Mouse (Mus musculus) neural tube, embryonic 11.5 days (tissue): ENCODE measurements around the gene B3galnt2. TPM values are rescaled to one million over a fixed set of nuclear protein-coding genes. Genes with fewer than 3 reads are reported as not detected.

Experiments
- ATAC-seq: fragments of 200-750 bp; cut with Nextera tagmentation; 2 replicates; pipeline ENCODE4 v1.8.0; 2017; ENCODE audit warnings: moderate number of reproducible peaks, mild to moderate bottlenecking, moderate TSS enrichment, moderate library complexity; ENCODE audit not compliant: insufficient read depth, low FRiP score, low TSS enrichment
- DNase-seq: peaks from one replicate; pipeline ENCODE4 v3.0.0-alpha.2; 2015; ENCODE audit warnings: low spot score
- H3K27ac ChIP-seq: fragments of 300-500 bp; sonication (generic); 2 replicates; pipeline ENCODE4 v1.5.1; 2014; ENCODE audit warnings: low read depth, mild to moderate bottlenecking, low read length
- H3K27me3 ChIP-seq: fragments of 300-500 bp; sonication (generic); 2 replicates; pipeline ENCODE4 v1.6.1; 2014; ENCODE audit warnings: mild to moderate bottlenecking, low read length, mixed read lengths; ENCODE audit not compliant: control insufficient read depth, insufficient read depth
- H3K36me3 ChIP-seq: fragments of 300-500 bp; sonication (generic); 2 replicates; pipeline ENCODE4 v1.6.1; 2014; ENCODE audit warnings: mild to moderate bottlenecking, low read length, moderate library complexity, mixed read lengths; ENCODE audit not compliant: control insufficient read depth, insufficient read depth
- H3K4me1 ChIP-seq: fragments of 300-500 bp; sonication (generic); 2 replicates; pipeline ENCODE4 v1.6.1; 2014; ENCODE audit warnings: low read length, mixed read lengths; ENCODE audit not compliant: control insufficient read depth, insufficient read depth
- H3K4me2 ChIP-seq: fragments of 300-500 bp; sonication (generic); 2 replicates; pipeline ENCODE4 v1.6.1; 2014; ENCODE audit warnings: low read depth, mild to moderate bottlenecking, moderate library complexity
- H3K4me3 ChIP-seq: fragments of 300-500 bp; sonication (generic); 2 replicates; pipeline ENCODE4 v1.5.1; 2014; ENCODE audit warnings: low read depth, low read length
- H3K9ac ChIP-seq: fragments of 300-500 bp; sonication (generic); 2 replicates; pipeline ENCODE4 v1.6.1; 2014; ENCODE audit warnings: mild to moderate bottlenecking, low read length
- H3K9me3 ChIP-seq: fragments of 300-500 bp; sonication (generic); 2 replicates; pipeline ENCODE4 v1.6.1; 2016; ENCODE audit warnings: low read length; ENCODE audit not compliant: control insufficient read depth
- WGBS: fragments of 180-500 bp; shearing (Covaris S2); extraction: QIAGEN DNeasy Blood & Tissue Kit; methylation state at CpG from one replicate; pipeline ENCODE4 v1.1.7; 2014; 5-methylcytosine and 5-hydroxymethylcytosine counted together
- polyA plus RNA-seq: library from polyadenylated mRNA; unstranded; fragments of >200 nt; fragmentation: Nextera tagmentation; extraction: Ambion mirVana; gene quantifications from 2 replicates; pipeline ENCODE4 v1.2.1, GENCODE M21; 2014

The B3galnt2 gene
- polyA plus RNA-seq, 1 experiment from 2014 or later = 38.1 TPM

- Histone ChIP-seq H3K9ac (no peak overlapping the region), H3K4me2 (no peak overlapping the region), H3K4me3 (no peak overlapping the region), H3K36me3 (peaks cover 4% of the 10 kb centered on the region), H3K9me3 (no peaks in the 10 kb centered on the region), H3K4me1 (no peaks in the 10 kb centered on the region), H3K27me3 (no peaks in the 10 kb centered on the region), H3K27ac (no peak overlapping the region)
- ATAC-seq (no peak), DNase-seq (no peak)
- 82% methylated on average over 3 of the region's 3 CpGs for WGBS
These were observed 38.8 kb downstream of the B3galnt2 start for GRCm38 (mm10) chr13:13993041-13993440.

DNA sequence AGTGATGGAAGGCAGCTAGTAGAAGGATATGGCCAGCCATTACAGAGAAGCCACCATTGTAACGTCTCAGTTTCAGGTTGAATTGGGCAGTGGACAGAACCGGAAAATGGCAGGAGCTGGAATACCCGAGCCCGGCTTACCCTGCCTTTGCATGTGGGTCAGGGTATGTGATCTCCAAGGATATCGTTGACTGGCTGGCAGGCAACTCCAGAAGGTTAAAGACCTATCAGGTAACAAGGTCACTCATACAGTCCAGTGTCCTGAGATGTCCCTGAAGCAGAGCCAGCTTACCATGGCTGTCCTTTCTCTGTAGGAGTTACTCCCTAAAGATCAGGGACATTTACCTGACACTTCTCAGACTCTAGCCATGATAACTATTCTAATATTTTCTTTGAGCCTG lies 40.8 kb downstream of the B3galnt2 start:
- DNase-seq = no peak
- no peak overlapping the region for H3K27ac ChIP-seq
- 94% methylated on average over 5 of the region's 5 CpGs for WGBS
- H3K4me1 ChIP-seq = no peaks in the 10 kb centered on the region
- H3K36me3 ChIP-seq = peaks cover 2% of the 10 kb centered on the region; the same call in 1 of the 2 replicates
- H3K9me3 ChIP-seq = no peaks in the 10 kb centered on the region
- no peak overlapping the region for H3K4me3 ChIP-seq
- H3K9ac ChIP-seq = no peak overlapping the region
- H3K4me2 ChIP-seq = no peak overlapping the region
- H3K27me3 ChIP-seq = no peaks in the 10 kb centered on the region
- no peak for ATAC-seq

GRCm38 (mm10) chr13:13997476-13997875 lies 43.2 kb downstream of the B3galnt2 start:
- Histone ChIP-seq H3K36me3 (peaks cover 2% of the 10 kb centered on the region; the same call in 1 of the 2 replicates), H3K4me1 (no peaks in the 10 kb centered on the region), H3K4me3 (no peak overlapping the region), H3K9ac (no peak overlapping the region), H3K27ac (no peak overlapping the region), H3K27me3 (no peaks in the 10 kb centered on the region), H3K4me2 (no peak overlapping the region), H3K9me3 (no peaks in the 10 kb centered on the region)
- 88% methylated on average over 5 of the region's 5 CpGs for WGBS
- ATAC-seq = no peak
- no peak for DNase-seq

GRCm38 (mm10) chr13:14002706-14003105 lies 48.4 kb downstream of the B3galnt2 start:
- H3K4me1 ChIP-seq = no peaks in the 10 kb centered on the region
- H3K27me3 ChIP-seq = no peaks in the 10 kb centered on the region
- 86% methylated on average over 2 of the region's 2 CpGs for WGBS
- no peak overlapping the region for H3K4me3 ChIP-seq
- H3K9me3 ChIP-seq = no peaks in the 10 kb centered on the region
- H3K27ac ChIP-seq = no peak overlapping the region
- H3K36me3 ChIP-seq = no peaks in the 10 kb centered on the region
- DNase-seq (no peak), ATAC-seq (no peak)
- H3K4me2 ChIP-seq = no peak overlapping the region
- no peak overlapping the region for H3K9ac ChIP-seq

GRCm38 (mm10) chr13:14004086-14004485 lies 49.8 kb downstream of the B3galnt2 start:
- DNase-seq (no peak), ATAC-seq (no peak)
- H3K4me3 ChIP-seq = no peak overlapping the region
- H3K27ac ChIP-seq = no peak overlapping the region
- H3K4me2 ChIP-seq = no peak overlapping the region
- 86% methylated on average over 4 of the region's 4 CpGs for WGBS
- no peaks in the 10 kb centered on the region for H3K9me3 ChIP-seq
- H3K27me3 ChIP-seq = no peaks in the 10 kb centered on the region
- H3K4me1 ChIP-seq = no peaks in the 10 kb centered on the region
- no peaks in the 10 kb centered on the region for H3K36me3 ChIP-seq
- no peak overlapping the region for H3K9ac ChIP-seq

DNA sequence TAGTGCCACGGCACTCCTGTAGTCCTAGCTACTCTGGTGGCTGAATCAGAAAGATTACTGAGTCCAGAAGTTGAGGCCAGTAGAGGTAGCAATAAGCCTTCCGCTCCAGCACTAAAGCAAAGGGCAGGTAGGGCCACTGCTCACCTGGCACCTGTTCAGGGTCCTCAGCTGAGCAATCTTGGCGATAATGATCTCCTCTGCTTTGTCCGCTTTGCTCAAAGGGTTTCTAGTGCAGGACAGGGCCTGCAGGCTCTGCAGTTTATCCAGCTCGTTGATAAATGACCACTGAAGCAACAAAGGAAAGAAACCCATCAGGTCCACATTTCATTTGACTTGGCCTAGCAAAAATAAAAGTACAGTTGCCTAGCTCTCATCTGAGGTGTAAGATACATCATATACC lies 50.7 kb downstream of the B3galnt2 start:
- Histone ChIP-seq H3K36me3 (no peaks in the 10 kb centered on the region), H3K4me2 (no peak overlapping the region), H3K9me3 (no peaks in the 10 kb centered on the region), H3K4me3 (no peak overlapping the region), H3K9ac (no peak overlapping the region), H3K27me3 (no peaks in the 10 kb centered on the region), H3K4me1 (no peaks in the 10 kb centered on the region), H3K27ac (no peak overlapping the region)
- ATAC-seq (no peak), DNase-seq (no peak)
- 94% methylated on average over 5 of the region's 5 CpGs for WGBS

DNA sequence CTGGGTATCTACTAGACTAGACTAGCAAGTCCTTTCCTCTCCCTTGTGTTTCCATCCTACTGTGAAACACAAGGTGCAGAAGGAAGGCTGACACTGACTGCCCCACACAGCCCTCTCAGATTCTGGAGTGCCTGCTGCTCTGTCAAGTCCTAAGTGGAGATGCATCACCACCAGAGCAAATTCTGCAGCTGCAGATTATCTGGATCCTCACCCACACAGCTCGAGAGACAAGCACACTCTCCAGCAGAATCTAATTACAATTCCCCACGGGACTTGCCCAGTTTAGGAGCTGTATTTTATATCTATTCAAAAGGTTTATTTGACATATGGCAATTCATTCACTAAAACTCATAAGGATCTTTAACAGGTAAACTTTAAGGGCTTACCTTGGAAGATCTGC lies 51.8 kb downstream of the B3galnt2 start:
- Histone ChIP-seq H3K9me3 (no peaks in the 10 kb centered on the region), H3K4me3 (no peak overlapping the region), H3K9ac (no peak overlapping the region), H3K27me3 (no peaks in the 10 kb centered on the region), H3K4me1 (no peaks in the 10 kb centered on the region), H3K36me3 (no peaks in the 10 kb centered on the region), H3K4me2 (no peak overlapping the region), H3K27ac (no peak overlapping the region)
- DNase-seq = no peak
- no peak for ATAC-seq
- 76% methylated on average over 2 of the region's 2 CpGs for WGBS

- no peak for ATAC-seq
- no peak overlapping the region for H3K27ac ChIP-seq
- 91% methylated on average over 4 of the region's 4 CpGs for WGBS
- no peak overlapping the region for H3K4me2 ChIP-seq
- H3K4me1 ChIP-seq = no peaks in the 10 kb centered on the region
- no peaks in the 10 kb centered on the region for H3K9me3 ChIP-seq
- no peaks in the 10 kb centered on the region; the same call in 1 of the 2 replicates for H3K36me3 ChIP-seq
- no peak overlapping the region for H3K9ac ChIP-seq
- no peak for DNase-seq
- no peak overlapping the region for H3K4me3 ChIP-seq
- H3K27me3 ChIP-seq = no peaks in the 10 kb centered on the region
These were observed 57.3 kb downstream of the B3galnt2 start for GRCm38 (mm10) chr13:14011454-14011995.

DNA sequence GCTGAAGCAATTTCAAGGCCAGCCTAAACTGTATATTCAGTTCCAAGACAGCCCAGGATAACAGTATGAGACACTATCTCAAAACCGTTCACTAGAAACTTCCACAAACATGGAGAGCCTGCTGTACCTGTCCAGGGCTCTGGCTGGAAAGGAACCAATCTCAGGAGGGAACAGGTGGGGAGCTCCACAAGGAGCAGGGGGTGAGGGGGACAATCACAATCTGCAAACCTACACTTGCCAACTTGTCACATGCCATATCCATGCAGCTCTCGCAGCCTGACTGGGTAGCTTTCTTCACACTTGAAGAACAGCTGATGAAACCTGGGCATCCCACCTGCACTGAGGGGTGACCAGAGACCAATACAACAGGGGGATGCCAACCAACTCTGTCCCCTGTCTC lies 59.7 kb downstream of the B3galnt2 start:
- H3K36me3 ChIP-seq = no peaks in the 10 kb centered on the region; the same call in 1 of the 2 replicates
- H3K27ac ChIP-seq = no peak overlapping the region
- no peak overlapping the region for H3K4me2 ChIP-seq
- no peak overlapping the region for H3K4me3 ChIP-seq
- H3K9ac ChIP-seq = no peak overlapping the region
- no peaks in the 10 kb centered on the region for H3K4me1 ChIP-seq
- H3K27me3 ChIP-seq = no peaks in the 10 kb centered on the region
- no peaks in the 10 kb centered on the region for H3K9me3 ChIP-seq
- ATAC-seq (no peak), DNase-seq (no peak)
- WGBS = 97% methylated on average over 2 of the region's 2 CpGs
